ENCODE assay signal across 22 mouse cellular contexts in genomic region chr16:97270417-97271133, GRCm38 (mm10).
DNase-seq lines count a peak whose midpoint lies in the region; ATAC-seq and TF ChIP-seq lines count a peak whose summit lies in the region.
"Had no signal": no experiment of that assay in that cellular context is flagged by ENCODE, and none has a peak within 500 bp of the region (broad histone marks: within the 10 kb centered on the region; RNA-seq: fewer than 3 reads in every experiment).

No protein-coding gene starts in this region.

- H3K9ac ChIP-seq in stomach, postnatal 0 days (ENCODE audit: low read length), result no peak overlapping the region
- H3K9ac ChIP-seq in forebrain, postnatal 0 days, result no peak overlapping the region
- H3K9ac ChIP-seq: embryonic facial prominence, embryonic 13.5 days; forebrain, embryonic 12.5 days; hindbrain, embryonic 15.5 days had no signal

- H3K4me3 ChIP-seq in stomach, postnatal 0 days (ENCODE audit: low read depth, low read length), result no peak overlapping the region
- no peak overlapping the region for H3K4me3 ChIP-seq in forebrain, postnatal 0 days (ENCODE audit: low read depth, low read length)
- H3K4me3 ChIP-seq: embryonic facial prominence, embryonic 13.5 days; forebrain, embryonic 12.5 days; gastrocnemius, adult 2 months; heart, embryonic 10.5 days; hindbrain, embryonic 10.5 days; hindbrain, embryonic 15.5 days had no signal

- peak; percentile 4 for DNase-seq in heart, adult 11 months
- DNase-seq in heart, postnatal 10 days, result no peak
- DNase-seq in stomach, postnatal 0 days (ENCODE audit: low spot score), result no peak
- no peak for DNase-seq in left cerebral cortex, postnatal 4 days
- no peak for DNase-seq in forebrain, postnatal 0 days
- DNase-seq: adrenal gland, adult 8-10 months; adrenal gland, postnatal 36 days; cerebellum, adult 11 months; cerebellum, adult 8-10 months; cerebellum, postnatal 25 days; gastrocnemius, adult 2 months; gastrocnemius, postnatal 25 days; heart, adult 18-20 months; heart, postnatal 14 days had no signal

- intact Hi-C loops in heart, postnatal 10 days (cut with DNase I), result loop anchor here (2.0 to 5.0 kb wide), 2 partner anchors 374 to 583 kb away; no protein-coding TSS in a partner anchor
- intact Hi-C loops in left cerebral cortex, postnatal 4 days (cut with DNase I), result loop anchor here (10.0 kb wide), 1 partner anchor 96 kb away; the partner anchor contains the start of gene Dscam

- no peaks in the 10 kb centered on the region for H3K27me3 ChIP-seq in stomach, postnatal 0 days (ENCODE audit: control insufficient read depth, insufficient read depth, low read length)
- H3K27me3 ChIP-seq in forebrain, postnatal 0 days (ENCODE audit: insufficient read depth, low read length), result no peaks in the 10 kb centered on the region
- H3K27me3 ChIP-seq: hindbrain, embryonic 15.5 days had no signal

- H3K27ac ChIP-seq in stomach, postnatal 0 days (replicated peaks), result no peak overlapping the region
- no peak overlapping the region for H3K27ac ChIP-seq in forebrain, postnatal 0 days (ENCODE audit: low read depth, low read length)
- H3K27ac ChIP-seq: embryonic facial prominence, embryonic 13.5 days; forebrain, embryonic 12.5 days; gastrocnemius, adult 2 months; heart, embryonic 10.5 days; hindbrain, embryonic 10.5 days; hindbrain, embryonic 15.5 days had no signal

- H3K36me3 ChIP-seq in stomach, postnatal 0 days (ENCODE audit: control insufficient read depth, insufficient read depth, low read length), result no peaks in the 10 kb centered on the region
- no peaks in the 10 kb centered on the region for H3K36me3 ChIP-seq in forebrain, postnatal 0 days (ENCODE audit: insufficient read depth)
- H3K36me3 ChIP-seq: embryonic facial prominence, embryonic 13.5 days; forebrain, embryonic 12.5 days; heart, embryonic 10.5 days; hindbrain, embryonic 10.5 days; hindbrain, embryonic 15.5 days had no signal

- peak; percentile 44 for ATAC-seq in granulocyte monocyte progenitor cell, adult 5-6 weeks (replicated peaks; ENCODE audit: poor library complexity, severe bottlenecking)
- peak; percentile 45 for ATAC-seq in megakaryocyte, adult 5-6 weeks (ENCODE audit: poor library complexity, severe bottlenecking)
- no peak for ATAC-seq in stomach, postnatal 0 days (ENCODE audit: low FRiP score, low TSS enrichment)
- ATAC-seq in forebrain, postnatal 0 days, result no peak
- ATAC-seq: forebrain, embryonic 16.5 days had no signal

- no peak for TF ChIP-seq EP300 in stomach, postnatal 0 days (optimal IDR thresholded peaks at IDR 0.05)

- no peak overlapping the region for H3K4me2 ChIP-seq in stomach, postnatal 0 days (replicated peaks; ENCODE audit: low read depth)
- H3K4me2 ChIP-seq in forebrain, postnatal 0 days (ENCODE audit: low read depth), result no peak overlapping the region
- H3K4me2 ChIP-seq: embryonic facial prominence, embryonic 13.5 days; forebrain, embryonic 12.5 days; hindbrain, embryonic 15.5 days had no signal

- TF ChIP-seq CTCF in stomach, postnatal 0 days (IDR thresholded peaks at IDR 0.05; ENCODE audit: low read depth), result no peak
- TF ChIP-seq CTCF in forebrain, postnatal 0 days (IDR thresholded peaks at IDR 0.05; ENCODE audit: low read depth), result no peak

- no peaks in the 10 kb centered on the region for H3K4me1 ChIP-seq in stomach, postnatal 0 days (replicated peaks; ENCODE audit: control insufficient read depth, insufficient read depth)
- no peaks in the 10 kb centered on the region for H3K4me1 ChIP-seq in forebrain, postnatal 0 days (ENCODE audit: insufficient read depth)
- H3K4me1 ChIP-seq: embryonic facial prominence, embryonic 13.5 days had no signal

- H3K9me3 ChIP-seq in stomach, postnatal 0 days (ENCODE audit: control insufficient read depth, low read length), result no peaks in the 10 kb centered on the region
- no peaks in the 10 kb centered on the region for H3K9me3 ChIP-seq in forebrain, postnatal 0 days (ENCODE audit: low read length)
- H3K9me3 ChIP-seq: embryonic facial prominence, embryonic 13.5 days; forebrain, embryonic 12.5 days; heart, embryonic 10.5 days; hindbrain, embryonic 10.5 days; hindbrain, embryonic 15.5 days had no signal

- WGBS in stomach, postnatal 0 days, result 82% methylated on average over 7 of the region's 7 CpGs
- WGBS in forebrain, postnatal 0 days, result 89% methylated on average over 7 of the region's 7 CpGs

Comparison
In these comparisons a context has a peak if more than half of its experiments do, and no peak if none do; other contexts are left out.
1. ATAC-seq: peak in granulocyte monocyte progenitor cell, adult 5-6 weeks (single experiment) and megakaryocyte, adult 5-6 weeks (single experiment); none in stomach, postnatal 0 days (single experiment) and forebrain, postnatal 0 days (single experiment).